Mouse (Mus musculus) kidney, embryonic 16.5 days (tissue): Measurements from ENCODE around the gene Mc3r. TPM values are rescaled to one million over a fixed set of nuclear protein-coding genes. Genes with fewer than 3 reads are reported as not detected.

ENCODE experiments used
- ATAC-seq: fragments of 200-750 bp; cut with Nextera tagmentation; 2 replicates; pipeline ENCODE4 v1.8.0; 2017; ENCODE audit warnings: moderate TSS enrichment; ENCODE audit not compliant: low FRiP score, low TSS enrichment
- H3K27ac ChIP-seq: fragments of 300-500 bp; sonication (generic); 2 replicates; pipeline ENCODE4 v1.5.1; 2014; ENCODE audit warnings: low read length
- H3K27me3 ChIP-seq: fragments of 300-500 bp; sonication (generic); 2 replicates; pipeline ENCODE4 v1.6.1; 2014; ENCODE audit warnings: low read length, control low read depth, mixed read lengths; ENCODE audit not compliant: insufficient read depth
- H3K36me3 ChIP-seq: fragments of 300-500 bp; sonication (generic); 2 replicates; pipeline ENCODE4 v1.6.1; 2014; ENCODE audit warnings: low read length, control low read depth, mixed read lengths; ENCODE audit not compliant: insufficient read depth
- H3K4me1 ChIP-seq: fragments of 300-500 bp; sonication (generic); 2 replicates; pipeline ENCODE4 v1.6.1; 2014; ENCODE audit warnings: low read length, control low read depth, mixed read lengths; ENCODE audit not compliant: insufficient read depth
- H3K4me2 ChIP-seq: fragments of 300-500 bp; sonication (generic); replicated peaks from 2 replicates; pipeline ENCODE4 v1.6.1; 2014; ENCODE audit warnings: low read depth, low read length
- H3K4me3 ChIP-seq: fragments of 300-500 bp; sonication (generic); 2 replicates; pipeline ENCODE4 v1.5.1; 2014; ENCODE audit warnings: mild to moderate bottlenecking, low read length
- H3K9ac ChIP-seq: fragments of 300-500 bp; sonication (generic); replicated peaks from 2 replicates; pipeline ENCODE4 v1.6.1; 2014; ENCODE audit warnings: low read length
- H3K9me3 ChIP-seq: fragments of 300-500 bp; sonication (generic); 2 replicates; pipeline ENCODE4 v1.6.1; 2016; ENCODE audit warnings: low read length, control low read depth
- WGBS: fragments of 180-500 bp; shearing (Covaris S2); extraction: QIAGEN DNeasy Blood & Tissue Kit; methylation state at CpG from one replicate; pipeline ENCODE4 v1.1.7; 2014; 5-methylcytosine and 5-hydroxymethylcytosine counted together
- polyA plus RNA-seq: library from polyadenylated mRNA; unstranded; fragments of >200 nt; fragmentation: Nextera tagmentation; extraction: Ambion mirVana; gene quantifications from 2 replicates; pipeline ENCODE4 v1.2.1, GENCODE M21; 2015

Gene Mc3r
- not detected in 2 replicates for polyA plus RNA-seq

DNA sequence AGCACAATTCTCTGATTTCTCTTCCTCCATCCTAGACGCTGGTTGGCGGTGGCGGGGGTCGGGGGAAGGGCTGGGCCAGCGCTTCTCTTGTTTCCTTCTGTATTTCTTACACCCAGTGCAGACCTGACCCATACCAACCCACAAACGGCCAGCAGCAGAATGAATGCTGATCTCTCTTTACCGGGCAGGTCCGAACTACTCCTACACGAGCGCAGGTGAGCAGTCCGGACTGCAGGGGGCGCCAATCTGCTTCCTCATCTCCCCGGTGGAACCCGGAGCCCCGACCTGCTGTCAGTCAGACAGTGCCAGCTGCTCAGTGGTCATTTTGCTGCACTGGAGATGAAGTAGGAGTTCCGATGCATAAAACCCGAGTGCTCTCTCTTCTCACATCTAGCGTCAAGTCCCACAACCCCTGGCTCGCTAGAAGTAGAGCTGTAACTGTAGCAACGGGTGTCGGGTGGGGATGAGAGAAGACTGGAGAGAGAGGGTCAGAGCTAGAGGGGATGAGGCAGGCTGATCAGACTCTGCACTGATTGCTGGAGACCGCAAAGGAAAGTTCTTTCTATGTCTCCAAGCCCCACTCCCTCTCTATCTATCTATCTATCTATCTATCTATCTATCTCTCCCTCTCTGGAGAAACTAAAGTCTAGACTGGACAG, at the start of gene Mc3r:
Mc3r (plus strand) TSS at position 387 of the 659 bp plus-strand sequence.
- Histone ChIP-seq H3K9me3 (no peaks in the 10 kb centered on the region), H3K4me3 (no peak within 1 kb of the TSS), H3K36me3 (no peaks in the 10 kb centered on the region), H3K27me3 (peaks cover 8% of the 10 kb centered on the region; the same call in 1 of the 2 replicates), H3K27ac (no peak within 1 kb of the TSS), H3K4me2 (no peak within 1 kb of the TSS), H3K9ac (no peak within 1 kb of the TSS), H3K4me1 (no peaks in the 10 kb centered on the region)
- no peak for ATAC-seq
- 13% methylated on average over 22 of the region's 22 CpGs for WGBS

DNA sequence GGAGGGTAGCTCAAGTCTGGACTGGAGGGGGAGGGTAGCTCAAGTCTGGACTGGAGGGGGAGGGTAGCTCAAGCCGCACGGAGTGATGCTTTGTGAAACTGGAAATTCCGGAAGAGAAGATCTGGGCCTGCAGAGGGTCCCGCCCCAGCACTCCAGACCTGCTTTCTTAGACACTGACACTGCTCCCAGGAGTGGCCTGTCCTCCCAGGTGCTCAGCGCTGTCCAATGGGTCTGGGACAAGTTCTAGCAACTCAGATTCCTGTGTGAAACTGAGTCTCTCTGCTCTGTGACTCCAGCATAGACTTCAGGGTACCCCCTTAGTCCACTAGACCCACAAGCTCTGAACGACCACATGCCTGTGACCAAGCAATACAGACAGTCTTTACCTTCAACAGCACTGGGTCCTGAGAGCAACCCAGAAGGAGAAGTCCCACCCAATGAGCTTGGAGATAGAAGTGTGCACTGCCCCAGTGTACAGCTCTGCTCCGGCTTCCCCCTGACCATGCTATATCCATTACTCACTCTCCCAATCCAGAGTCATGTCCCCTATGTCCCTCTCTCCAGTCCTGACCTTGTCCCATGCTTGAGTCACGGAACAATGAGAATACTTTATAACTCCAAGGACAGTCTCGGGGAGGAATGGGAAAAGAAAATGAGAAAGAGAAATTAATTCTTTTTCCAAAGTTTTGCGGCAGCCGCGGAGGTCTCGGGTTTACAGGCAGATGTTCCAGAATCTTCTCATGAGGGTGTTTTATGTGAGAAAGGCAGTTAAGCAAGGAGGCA, 46.1 kb upstream of the Mc3r start:
- WGBS, result 83% methylated on average over 13 of the region's 13 CpGs
- Histone ChIP-seq H3K9me3 (no peaks in the 10 kb centered on the region), H3K36me3 (no peaks in the 10 kb centered on the region), H3K27ac (no peak overlapping the region), H3K9ac (no peak overlapping the region), H3K4me2 (no peak overlapping the region), H3K27me3 (no peaks in the 10 kb centered on the region), H3K4me3 (no peak overlapping the region), H3K4me1 (no peaks in the 10 kb centered on the region)
- no peak for ATAC-seq

DNA sequence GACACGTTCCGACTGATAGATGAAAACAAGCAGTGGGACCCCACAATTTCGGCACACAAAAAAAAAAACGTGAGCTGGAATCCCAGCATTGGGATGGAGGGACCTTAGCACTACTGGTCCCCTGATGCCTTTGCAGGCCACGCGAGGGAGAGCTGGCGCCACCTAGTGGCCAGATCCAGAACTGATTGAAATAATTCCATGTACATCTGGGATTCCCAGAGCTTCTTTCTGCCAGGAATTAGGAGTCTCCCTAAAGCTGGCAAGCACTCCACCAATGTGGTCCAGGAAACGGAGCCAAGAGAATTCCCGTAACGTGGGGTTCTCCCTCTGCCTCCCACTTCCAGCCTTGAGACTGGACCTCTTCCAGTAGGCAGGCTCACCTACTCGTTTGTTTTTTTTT, 41.3 kb upstream of the Mc3r start:
- Histone ChIP-seq H3K4me1 (no peaks in the 10 kb centered on the region), H3K9me3 (no peaks in the 10 kb centered on the region), H3K4me2 (no peak overlapping the region), H3K27me3 (no peaks in the 10 kb centered on the region), H3K36me3 (no peaks in the 10 kb centered on the region), H3K27ac (no peak overlapping the region), H3K4me3 (no peak overlapping the region), H3K9ac (no peak overlapping the region)
- no peak for ATAC-seq
- 13% methylated on average over 11 of the region's 11 CpGs for WGBS

DNA sequence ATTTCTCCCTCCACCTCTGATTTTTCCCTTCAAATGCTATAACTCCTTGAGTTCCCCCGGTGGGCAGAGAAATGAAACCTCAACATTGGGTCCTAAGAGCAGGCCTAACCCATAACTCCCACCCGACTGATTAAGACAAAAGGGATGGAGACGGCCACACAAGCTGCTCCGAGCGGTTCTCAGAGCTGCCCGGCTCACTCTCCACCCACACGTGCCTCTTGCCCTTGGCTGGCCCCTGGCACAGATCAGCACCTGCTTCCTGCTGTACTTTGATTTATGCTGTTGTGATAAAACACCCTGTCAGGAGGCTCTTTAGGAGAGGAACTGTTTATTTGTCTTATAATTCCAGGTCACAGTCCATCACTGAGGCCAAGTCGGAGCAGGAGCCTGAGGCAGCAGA, 34.8 kb upstream of the Mc3r start:
- H3K36me3 ChIP-seq, result no peaks in the 10 kb centered on the region
- H3K4me2 ChIP-seq, result no peak overlapping the region
- H3K27ac ChIP-seq, result no peak overlapping the region
- no peak overlapping the region for H3K9ac ChIP-seq
- H3K4me1 ChIP-seq, result no peaks in the 10 kb centered on the region
- no peak overlapping the region for H3K4me3 ChIP-seq
- no peaks in the 10 kb centered on the region for H3K9me3 ChIP-seq
- H3K27me3 ChIP-seq, result no peaks in the 10 kb centered on the region
- ATAC-seq, result peak; percentile 63; the same call in 1 of the 2 replicates
- 13% methylated on average over 8 of the region's 8 CpGs for WGBS

DNA sequence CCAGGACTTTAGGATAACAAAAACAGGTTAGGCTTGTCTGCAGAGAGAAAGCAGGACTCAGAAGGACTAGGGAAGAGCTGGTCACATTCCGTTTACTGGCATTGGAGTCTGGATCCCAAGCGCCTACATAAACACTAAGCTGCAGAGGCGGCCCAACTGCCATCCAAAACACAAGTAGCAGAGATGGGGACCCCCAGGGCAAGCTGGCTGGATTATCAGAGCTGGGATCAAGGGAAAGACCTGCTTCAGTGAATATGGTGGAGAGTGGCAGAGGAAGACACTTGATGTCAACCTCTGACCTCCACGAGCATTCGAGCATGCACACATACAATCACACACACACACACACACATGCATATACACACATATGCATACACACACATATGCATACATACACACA, 34.0 kb upstream of the Mc3r start:
- Histone ChIP-seq H3K9ac (no peak overlapping the region), H3K27ac (no peak overlapping the region), H3K27me3 (no peaks in the 10 kb centered on the region), H3K4me3 (no peak overlapping the region), H3K4me1 (no peaks in the 10 kb centered on the region), H3K36me3 (no peaks in the 10 kb centered on the region), H3K4me2 (no peak overlapping the region), H3K9me3 (no peaks in the 10 kb centered on the region)
- ATAC-seq, result no peak
- WGBS, result 87% methylated on average over 5 of the region's 5 CpGs

DNA sequence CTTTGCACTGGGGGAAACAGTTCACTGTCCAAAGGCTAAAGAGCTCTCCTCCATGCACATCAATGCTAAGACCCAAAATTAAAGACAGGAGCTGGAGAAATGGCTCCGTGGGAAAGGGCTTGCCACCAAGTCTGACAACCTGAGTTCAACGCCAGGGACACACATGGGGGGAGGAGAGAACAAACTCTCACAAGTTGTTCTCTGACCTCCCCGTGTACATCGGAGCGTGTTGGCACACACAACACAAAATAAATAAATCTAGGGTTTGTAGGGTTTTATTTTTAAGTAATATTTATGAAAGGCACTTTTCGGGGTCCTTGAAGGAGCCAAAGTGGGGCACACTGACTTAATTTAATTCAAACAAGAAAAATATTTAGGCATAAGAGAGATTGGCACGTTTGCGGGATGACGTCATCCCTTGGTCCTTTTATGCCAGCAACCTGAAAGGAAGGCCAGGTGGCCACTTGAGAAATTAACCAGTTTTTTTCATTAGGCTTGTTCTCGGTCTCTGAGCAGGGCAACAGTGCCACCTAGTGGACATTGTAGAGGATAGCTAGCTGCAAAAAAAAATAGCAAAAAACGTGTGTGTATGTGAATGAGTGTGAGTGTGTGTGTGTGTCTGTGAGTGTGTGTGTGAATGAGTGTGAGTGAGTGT, 32.7 kb upstream of the Mc3r start:
- Histone ChIP-seq H3K27me3 (no peaks in the 10 kb centered on the region), H3K4me3 (no peak overlapping the region), H3K27ac (no peak overlapping the region), H3K4me1 (no peaks in the 10 kb centered on the region), H3K9me3 (no peaks in the 10 kb centered on the region), H3K36me3 (no peaks in the 10 kb centered on the region), H3K4me2 (no peak overlapping the region), H3K9ac (no peak overlapping the region)
- WGBS, result 39% methylated on average over 11 of the region's 11 CpGs
- ATAC-seq, result no peak

DNA sequence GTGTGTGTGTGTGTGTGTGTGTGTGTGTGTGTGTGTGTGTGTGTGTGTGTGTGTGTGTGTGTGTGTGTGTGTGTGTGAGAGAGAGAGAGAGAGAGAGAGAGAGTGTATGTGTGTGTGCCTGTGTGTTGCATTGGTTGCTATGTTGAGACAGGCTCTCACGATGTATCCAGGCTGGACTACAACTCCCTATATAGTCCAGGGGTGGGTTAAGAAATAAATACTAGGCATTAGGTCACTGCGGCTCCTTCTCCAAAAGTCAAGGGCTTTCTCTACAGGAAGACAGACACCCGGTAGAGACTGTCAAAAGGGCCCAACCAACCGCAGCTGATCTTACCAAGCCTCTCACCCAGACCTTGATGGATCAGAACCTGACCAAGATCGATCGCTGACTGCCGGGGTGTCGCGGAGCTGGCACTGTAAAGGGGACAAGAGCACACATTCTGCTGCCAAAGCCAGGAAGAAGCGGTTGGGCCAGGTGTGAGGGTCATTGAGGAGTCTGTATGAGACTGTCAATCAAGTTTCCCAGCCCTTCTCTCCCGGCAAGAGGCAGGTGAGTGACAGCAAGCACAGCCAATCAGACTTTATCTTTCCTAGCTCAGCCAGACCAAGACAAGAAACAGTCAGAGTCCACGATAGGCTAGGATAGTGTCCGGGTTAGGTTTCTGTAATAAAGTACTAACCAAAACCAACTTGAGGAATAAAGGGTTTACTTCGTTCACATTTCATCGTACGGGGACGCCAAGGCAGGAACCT, 32.0 kb upstream of the Mc3r start:
- Histone ChIP-seq H3K4me3 (no peak overlapping the region), H3K27ac (no peak overlapping the region), H3K4me2 (no peak overlapping the region), H3K9me3 (no peaks in the 10 kb centered on the region), H3K4me1 (no peaks in the 10 kb centered on the region), H3K9ac (no peak overlapping the region), H3K27me3 (no peaks in the 10 kb centered on the region), H3K36me3 (no peaks in the 10 kb centered on the region)
- WGBS, result 62% methylated on average over 17 of the region's 17 CpGs
- no peak for ATAC-seq

DNA sequence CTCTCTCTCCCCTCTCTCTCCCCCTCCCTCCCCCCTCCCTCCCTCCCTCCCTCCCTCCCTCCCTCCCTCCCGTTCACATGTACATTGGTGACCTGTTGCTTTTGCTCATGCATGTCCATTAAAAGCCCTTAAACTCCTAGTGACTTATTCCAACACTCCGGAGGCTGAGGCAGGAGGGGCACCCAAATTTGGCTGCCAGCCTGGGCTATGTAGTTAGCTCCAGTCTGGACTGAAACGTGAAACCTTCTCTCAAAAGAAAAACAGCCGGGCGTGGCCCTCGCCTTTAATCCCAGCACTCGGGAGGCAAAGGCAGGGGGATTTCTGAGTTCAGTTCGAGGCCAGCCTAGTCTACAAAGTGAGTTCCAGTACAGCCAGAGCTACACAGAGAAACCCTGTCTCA, 30.4 kb upstream of the Mc3r start:
- WGBS, result 56% methylated on average over 7 of the region's 8 CpGs
- Histone ChIP-seq H3K27me3 (peaks cover 5% of the 10 kb centered on the region; the same call in 1 of the 2 replicates), H3K4me3 (no peak overlapping the region), H3K4me2 (no peak overlapping the region), H3K36me3 (no peaks in the 10 kb centered on the region), H3K9me3 (no peaks in the 10 kb centered on the region), H3K4me1 (no peaks in the 10 kb centered on the region), H3K27ac (no peak overlapping the region), H3K9ac (no peak overlapping the region)
- ATAC-seq, result no peak

DNA sequence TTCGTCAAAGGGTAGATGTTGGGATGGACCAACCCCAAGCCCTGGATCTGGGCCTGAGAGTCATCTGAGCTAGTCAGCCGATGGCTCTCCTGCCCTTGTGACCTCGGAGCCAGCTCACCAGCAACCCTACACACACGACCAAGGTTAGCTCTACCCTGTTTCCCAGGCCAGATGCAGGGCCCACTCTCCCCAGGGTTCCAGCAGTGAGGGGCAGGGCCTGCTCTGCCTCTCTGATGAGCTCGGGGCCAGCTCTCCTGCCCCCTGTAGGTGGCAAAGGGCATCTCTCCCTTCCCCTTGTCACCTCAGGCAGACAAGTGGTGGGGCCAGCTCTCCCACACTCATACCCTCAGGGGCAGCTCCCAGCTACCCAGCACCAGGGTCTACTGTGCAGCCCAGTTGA, 29.1 kb upstream of the Mc3r start:
- Histone ChIP-seq H3K27ac (no peak overlapping the region), H3K4me1 (no peaks in the 10 kb centered on the region), H3K27me3 (peaks cover 5% of the 10 kb centered on the region; the same call in 1 of the 2 replicates), H3K9me3 (no peaks in the 10 kb centered on the region), H3K4me3 (no peak overlapping the region), H3K4me2 (no peak overlapping the region), H3K36me3 (no peaks in the 10 kb centered on the region), H3K9ac (no peak overlapping the region)
- 54% methylated on average over 5 of the region's 5 CpGs for WGBS
- no peak for ATAC-seq
